Mouse (Mus musculus): ENCODE results near the gene Zkscan7. TPM values are rescaled to one million over a fixed set of nuclear protein-coding genes. Genes with fewer than 3 reads are reported as not detected.
"Not testable (repeated sequence)": the region's sequence is repeated elsewhere in the genome, so short reads cannot be mapped to it uniquely, and the experiment has no call there.

The Zkscan7 gene
- total RNA-seq (2021), result 1 to 10 TPM; 5.4 to 9.8 TPM
- long read RNA-seq, experiment 1, partial matches to known transcripts, result 0 of 2 reads
- long read RNA-seq, experiment 1, other reads (novel, unspliced or antisense), result 2 of 2 reads
- long read RNA-seq, experiment 2, result 0 reads

DNA sequence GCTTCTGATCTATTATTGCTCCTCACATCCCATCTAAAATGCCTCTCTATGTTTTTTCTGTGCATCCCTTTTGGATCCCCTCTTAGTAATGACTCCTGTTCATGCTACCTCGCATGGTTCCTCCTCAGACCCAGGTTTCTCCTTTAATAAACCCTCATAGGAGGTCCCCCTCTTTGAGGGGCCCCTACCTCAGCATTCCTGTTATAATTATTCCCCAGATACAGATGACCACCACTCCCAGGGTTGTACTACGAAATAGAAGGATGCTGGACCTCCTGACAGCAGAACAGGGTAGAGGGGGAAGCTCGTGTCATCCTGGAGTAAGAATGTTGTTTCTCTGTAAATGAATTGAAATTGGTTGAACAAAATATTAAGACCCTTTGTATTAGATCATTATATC lies at the start of gene Zkscan7:
Gene Zkscan7 (plus strand): TSS at position 301 of the 400 bp plus-strand sequence.
- no peak for DNase-seq

DNA sequence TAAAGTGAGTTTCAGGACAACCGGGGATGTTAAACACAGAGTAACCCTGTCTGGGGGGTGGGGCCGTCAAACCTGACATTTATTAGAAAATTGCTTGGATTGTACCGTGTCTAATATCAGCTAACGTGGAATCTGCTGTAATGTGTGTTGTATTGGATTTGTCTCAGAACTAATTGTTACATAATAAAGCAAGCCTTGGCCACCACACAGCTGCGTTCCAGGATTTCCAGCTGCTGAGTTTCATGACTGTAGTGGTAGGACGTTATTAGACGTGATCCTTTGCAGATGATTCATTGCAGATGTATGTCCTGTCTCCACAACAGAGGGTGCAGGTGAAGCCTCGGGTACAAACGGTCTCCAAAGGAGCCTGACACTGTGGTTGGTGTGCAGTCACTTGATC lies 49.4 kb upstream of the Zkscan7 start:
- no peak for DNase-seq

DNA sequence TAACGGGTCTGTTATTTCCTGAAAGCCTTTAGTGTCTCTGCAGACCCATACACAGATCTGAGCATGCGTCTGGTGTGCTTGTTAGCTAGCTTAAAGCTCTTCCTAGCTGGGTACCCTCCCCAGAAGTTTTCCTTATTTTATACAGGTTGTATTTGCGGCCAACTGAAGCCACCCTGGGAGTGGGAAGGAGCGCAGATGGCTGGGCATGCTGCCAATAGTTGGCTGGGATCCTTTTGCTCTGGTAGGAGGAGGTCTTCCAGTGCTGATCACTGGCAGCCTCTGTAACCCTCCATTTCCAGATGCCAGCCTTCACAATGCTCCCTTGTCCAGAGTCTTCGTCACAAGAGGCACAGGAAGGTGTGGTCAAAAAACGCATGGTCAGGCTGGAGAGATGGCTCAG lies 48.7 kb upstream of the Zkscan7 start:
- DNase-seq, result peak; percentile 58 to 71

- DNase-seq, result no peak
Observed at GRCm38 (mm10) chr9:122837216-122837615, 48.3 kb upstream of the Zkscan7 start.

DNA sequence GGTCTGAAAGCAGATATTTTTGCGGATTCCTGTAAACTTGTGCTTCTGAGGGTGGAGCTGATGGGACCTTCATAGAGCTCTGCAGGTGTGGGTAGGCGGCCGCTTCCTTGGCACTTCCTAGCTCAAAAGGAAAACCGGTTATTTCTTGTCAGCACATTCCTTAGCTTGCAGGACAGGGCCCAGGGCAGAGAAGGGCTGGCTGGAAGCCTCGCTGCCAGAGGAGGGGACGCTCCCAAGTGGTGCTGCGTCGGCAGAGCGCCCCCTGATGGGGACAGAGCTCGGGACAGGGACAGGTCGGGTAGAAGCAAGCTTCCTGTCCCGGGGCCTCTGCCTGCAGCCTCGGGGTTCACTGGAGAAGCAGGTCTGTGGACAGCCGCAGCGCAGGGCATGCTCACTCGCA lies 47.8 kb upstream of the Zkscan7 start:
- peak; percentile 42 to 60 for DNase-seq

- DNase-seq, result no peak
Observed at GRCm38 (mm10) chr9:122843760-122844159, 41.7 kb upstream of the Zkscan7 start, which contains the start of gene Gm35549. Gm35549 (minus strand) TSS chr9:122844035.

DNA sequence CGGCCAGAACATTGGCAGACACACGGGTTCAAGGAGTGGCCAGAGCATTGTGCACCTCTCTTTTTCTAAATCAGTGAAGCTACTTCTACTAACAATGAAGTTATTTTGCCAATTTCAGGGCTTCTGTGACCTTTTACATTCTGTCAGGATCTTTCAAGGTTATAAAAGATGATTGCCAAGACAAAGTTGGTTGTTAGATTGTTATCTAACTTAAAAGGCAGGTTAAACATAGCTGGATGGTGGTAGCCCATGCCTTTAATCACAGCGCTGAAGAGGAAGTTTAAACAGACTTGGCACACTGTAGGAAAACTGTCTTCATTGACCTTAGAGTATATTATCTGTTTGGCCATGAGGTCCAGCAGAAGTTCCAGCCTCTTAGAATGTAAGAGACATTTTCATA lies 39.9 kb upstream of the Zkscan7 start:
- no peak for DNase-seq

GRCm38 (mm10) chr9:122846156-122846555 lies 39.3 kb upstream of the Zkscan7 start:
- DNase-seq, result no peak

DNA sequence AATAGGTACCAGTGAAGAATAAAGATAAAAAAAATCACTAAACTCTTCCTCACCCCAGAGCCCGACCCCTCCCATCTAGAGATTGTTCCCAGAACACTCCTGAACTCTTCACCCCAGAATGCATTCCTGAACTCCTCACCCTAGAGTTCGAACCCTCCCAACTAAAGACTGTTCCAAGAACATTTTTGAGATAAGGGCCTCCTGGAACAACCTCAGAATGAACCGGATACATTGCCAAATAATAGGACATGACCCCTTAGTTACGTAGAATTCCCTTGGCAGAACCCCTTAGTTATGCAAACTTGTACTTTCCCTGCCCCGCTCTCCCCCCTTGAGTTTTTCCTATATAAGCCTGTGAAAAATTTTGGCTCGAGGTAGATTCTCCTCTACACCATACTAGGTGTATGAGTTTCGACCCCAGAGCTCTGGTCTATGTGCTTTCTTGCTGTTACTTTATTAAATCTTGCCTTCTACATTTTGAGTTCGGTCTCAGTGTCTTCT lies 37.6 kb upstream of the Zkscan7 start:
- not testable (repeated sequence) for DNase-seq

DNA sequence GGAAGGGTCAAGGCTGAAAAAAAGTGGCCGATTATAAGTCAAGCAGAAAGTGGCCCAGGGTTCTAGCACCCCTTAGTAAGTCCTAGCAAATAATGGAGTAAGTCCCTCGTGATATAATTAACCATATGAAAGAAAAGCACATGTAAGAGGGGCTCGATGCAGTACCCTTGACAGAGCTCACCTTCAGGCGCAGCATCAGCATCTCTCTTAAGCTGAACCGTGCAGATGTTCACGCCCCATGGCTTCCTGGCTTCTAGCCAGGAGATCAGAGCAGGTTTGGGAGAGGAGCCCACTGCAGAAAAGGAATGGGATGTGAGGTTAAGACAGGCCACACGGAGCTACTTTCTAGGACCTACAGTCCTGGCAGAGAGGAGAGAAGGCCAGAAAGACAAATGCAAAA lies 31.0 kb upstream of the Zkscan7 start:
- DNase-seq, result no peak

GRCm38 (mm10) chr9:122855141-122855540 lies 30.3 kb upstream of the Zkscan7 start:
- DNase-seq, result not testable (repeated sequence)

GRCm38 (mm10) chr9:122855617-122856016 lies 29.9 kb upstream of the Zkscan7 start:
- DNase-seq, result no peak

- DNase-seq, result peak in 1 of 2 experiments; percentile 22
Observed at GRCm38 (mm10) chr9:122856716-122857115, 28.8 kb upstream of the Zkscan7 start.

DNA sequence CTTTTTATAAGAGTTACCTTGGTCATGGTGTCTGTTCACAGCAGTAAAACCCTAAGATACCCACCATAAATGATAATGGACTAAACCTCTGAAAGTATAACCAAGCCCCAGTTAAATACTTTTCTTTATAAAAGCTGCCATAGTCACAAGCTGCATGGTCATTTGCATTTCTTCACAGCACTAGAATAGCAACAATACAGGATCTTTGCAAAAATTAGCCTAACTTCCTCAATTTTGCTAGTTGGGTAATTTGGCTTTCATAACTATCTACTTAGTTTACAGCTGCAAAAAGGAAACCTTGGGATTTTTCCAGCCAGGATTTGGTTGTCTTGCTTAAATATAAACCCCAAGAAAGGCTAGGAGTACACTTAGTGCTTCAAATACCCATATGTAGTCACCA lies 24.7 kb upstream of the Zkscan7 start:
- DNase-seq, result no peak

DNA sequence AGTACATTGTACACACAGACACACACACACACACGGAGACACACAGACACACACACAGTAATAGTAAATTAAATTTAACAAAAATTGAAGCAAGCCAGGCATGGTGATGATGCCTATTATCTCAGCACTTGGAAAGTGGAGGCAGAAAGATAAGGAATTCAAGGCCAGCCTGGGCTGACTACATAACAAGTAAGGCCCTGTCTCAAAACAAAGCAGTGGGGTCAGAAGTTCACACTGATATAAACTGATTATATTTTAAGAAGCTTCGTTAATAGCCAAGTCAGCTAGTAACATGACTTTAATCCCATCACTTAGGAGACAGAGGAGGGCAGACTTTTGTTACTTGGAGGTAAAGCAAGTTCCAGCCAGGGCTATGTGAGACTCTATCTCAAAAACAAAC lies 21.8 kb upstream of the Zkscan7 start:
- DNase-seq, result no peak

DNA sequence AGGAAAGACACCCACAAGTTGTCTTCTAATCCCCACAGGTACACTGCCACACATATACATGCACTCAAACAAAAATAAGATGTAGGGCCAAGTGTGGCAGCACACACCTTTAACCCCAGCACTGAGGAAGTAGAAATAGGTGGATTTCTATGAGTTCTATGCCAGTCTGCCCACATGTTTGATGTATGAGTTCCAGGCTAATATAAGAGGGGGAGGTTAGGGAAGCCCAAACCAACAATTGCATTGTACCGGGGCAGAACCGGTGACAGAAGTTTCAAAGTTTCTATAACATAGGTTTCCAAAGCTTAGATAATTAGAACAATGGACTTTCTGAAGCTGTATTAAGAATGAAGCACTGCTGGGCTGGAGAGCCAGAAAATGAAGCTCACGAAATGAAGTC lies 20.6 kb upstream of the Zkscan7 start:
- no peak for DNase-seq

DNA sequence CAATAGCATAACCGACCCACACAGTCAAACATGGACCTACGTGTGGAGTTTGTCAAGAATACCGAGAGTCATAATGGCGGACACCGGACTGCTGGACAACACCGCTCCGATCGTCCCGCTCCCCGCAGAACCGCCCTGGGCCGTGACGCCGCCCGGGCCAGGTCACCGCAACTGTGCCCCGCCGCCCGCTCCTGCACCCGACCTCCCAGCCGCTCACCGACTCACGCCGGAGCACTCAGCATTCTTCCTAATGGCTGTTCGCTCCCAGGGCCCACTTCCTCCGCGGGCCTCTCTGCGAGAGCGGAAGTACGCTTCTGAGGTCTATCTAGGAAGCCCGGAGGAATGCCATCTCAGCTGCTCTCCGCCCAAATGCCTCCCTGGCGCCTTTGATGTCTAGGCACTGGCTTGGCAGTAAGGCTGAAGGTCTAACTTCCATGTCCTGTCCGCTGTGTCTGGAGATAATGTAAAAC lies 19.8 kb upstream of the Zkscan7 start, which contains the start of gene Zfp445:
Gene Zfp445 (minus strand): TSS at position 310 of the 470 bp plus-strand sequence.
- peak; percentile 85 to 88 for DNase-seq

- no peak for DNase-seq
Observed at GRCm38 (mm10) chr9:122866192-122866591, 19.3 kb upstream of the Zkscan7 start.

- no peak for DNase-seq
Observed at GRCm38 (mm10) chr9:122872595-122872994, 12.9 kb upstream of the Zkscan7 start.

DNA sequence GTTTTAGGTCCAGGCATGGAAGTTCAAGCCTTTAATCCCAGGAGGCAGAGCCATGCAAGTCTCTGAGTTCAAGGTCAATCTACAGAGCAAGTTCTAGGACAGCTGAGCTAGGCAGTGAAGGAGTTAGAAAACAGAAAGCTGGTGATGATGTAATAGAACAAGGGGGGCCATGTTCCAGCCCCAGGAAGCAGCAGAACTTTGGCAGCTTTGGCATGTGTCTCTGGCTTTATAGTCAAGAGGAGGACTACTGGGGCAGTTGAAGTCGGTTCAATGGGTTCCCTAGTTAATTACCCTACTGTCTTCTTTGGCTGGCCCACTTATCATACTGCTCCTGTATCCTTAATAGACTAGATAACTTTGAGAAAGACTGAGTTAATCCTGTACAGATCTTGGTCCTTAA lies 10.8 kb upstream of the Zkscan7 start:
- no peak for DNase-seq

- no peak for DNase-seq
Observed at GRCm38 (mm10) chr9:122875145-122875544, 10.3 kb upstream of the Zkscan7 start.

GRCm38 (mm10) chr9:122886372-122887179 lies 1.1 kb downstream of the Zkscan7 start:
- peak; percentile 68 to 69 for DNase-seq

DNA sequence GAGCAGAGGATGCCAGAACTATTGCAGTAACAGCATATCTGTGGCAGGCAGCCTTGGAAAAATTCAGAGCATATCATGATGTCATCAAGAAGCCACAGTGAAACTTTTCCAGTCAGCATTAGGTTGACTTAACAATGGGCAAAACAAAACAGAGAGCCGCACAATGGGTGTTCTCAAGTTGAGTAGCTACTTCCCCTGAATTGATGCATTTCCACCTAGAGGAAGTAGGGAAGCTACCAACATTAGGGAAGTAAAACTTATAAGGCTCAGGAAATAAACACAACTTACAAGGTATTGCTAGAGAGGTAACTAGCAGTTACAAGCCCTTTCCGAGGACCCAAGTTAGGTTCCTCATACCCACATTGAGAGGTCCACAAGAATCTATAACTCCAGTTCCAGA lies 15.6 kb downstream of the Zkscan7 start:
- DNase-seq, result no peak
